Mouse (Mus musculus): ENCODE data around the gene Tinag.

GRCm38 (mm10) chr9:77018935-77019334 is 26.7 kb downstream of the Tinag start:
- TF ChIP-seq GATA1 (IDR thresholded peaks at IDR 0.05; ENCODE audit: low read length) (no peak), TAL1 (IDR thresholded peaks at IDR 0.05; ENCODE audit: low read length) (no peak)

Measured in erythroblast, embryonic 14.5 days (primary cell).